Mouse (Mus musculus) urinary bladder, postnatal 0 days (tissue): ENCODE measurements around the gene Pdzd2. TPM values are rescaled to one million over a fixed set of nuclear protein-coding genes. Genes with fewer than 3 reads are reported as not detected.

Experiments used
- microRNA-seq: library from miRNA; unstranded; fragments of <30 nt; microRNA quantifications from one replicate; pipeline ENCODE4, GENCODE M21; 2016
- polyA plus RNA-seq: library from polyadenylated mRNA; unstranded; fragments of >200 nt; fragmentation: Nextera tagmentation; extraction: Ambion mirVana; gene quantifications from 2 replicates; pipeline ENCODE4 v1.2.1, GENCODE M21; 2015

The Pdzd2 gene
- polyA plus RNA-seq: 19.4 and 22.4 TPM in 2 replicates

GRCm38 (mm10) chr15:12739277-12740247 lies at the start of gene Pdzd2:
Gene Pdzd2 (minus strand): TSS chr15:12739924.

GRCm38 (mm10) chr15:12321788-12322621 lies 417.7 kb downstream of the Pdzd2 start, which contains the start of gene 1810049J17Rik:
Gene 1810049J17Rik (minus strand): TSS chr15:12321899.

GRCm38 (mm10) chr15:12321091-12321787 lies 418.5 kb downstream of the Pdzd2 start, which contains the start of gene Golph3:
Gene Golph3 (plus strand): TSS chr15:12321450.

Small RNA genes lying within 50 kb of the gene (microRNA-seq; reads per million reads assigned to microRNA genes)
- gene Gm24135 (not detected), gene Gm24302 (not detected)

Other genes starting within 250 kb of the Pdzd2 start
- gene 6030458C11Rik, start 84.7 kb upstream of the Pdzd2 start, polyA plus RNA-seq: 19.7 and 23.4 TPM in 2 replicates
- 14.1 and 17.1 TPM in 2 replicates for gene Drosha, start 84.9 kb upstream of the Pdzd2 start, polyA plus RNA-seq